Mouse (Mus musculus) right cerebral cortex, postnatal 4 days (tissue): ENCODE measurements around the gene Rapgef1.

Experiments
- DNase-seq: peaks from one replicate; pipeline ENCODE4 v3.0.0-alpha.2; 2022

Rapgef1 gene

GRCm38 (mm10) chr2:29647162-29647561 is 27.6 kb downstream of the Rapgef1 start:
- no peak for DNase-seq

GRCm38 (mm10) chr2:29647808-29648207 is 28.3 kb downstream of the Rapgef1 start:
- peak; percentile 19 for DNase-seq

- no peak for DNase-seq
Measured at GRCm38 (mm10) chr2:29648956-29649794, 29.7 kb downstream of the Rapgef1 start.

GRCm38 (mm10) chr2:29649795-29650457 is 30.4 kb downstream of the Rapgef1 start:
- DNase-seq: no peak

- no peak for DNase-seq
Measured at GRCm38 (mm10) chr2:29651876-29652275, 32.4 kb downstream of the Rapgef1 start.

- no peak for DNase-seq
Measured at GRCm38 (mm10) chr2:29655433-29655832, 35.9 kb downstream of the Rapgef1 start.

GRCm38 (mm10) chr2:29656095-29656494 is 36.6 kb downstream of the Rapgef1 start:
- no peak for DNase-seq

GRCm38 (mm10) chr2:29657089-29657488 is 37.6 kb downstream of the Rapgef1 start:
- DNase-seq: no peak

GRCm38 (mm10) chr2:29661751-29662191 is 42.3 kb downstream of the Rapgef1 start:
- no peak for DNase-seq

GRCm38 (mm10) chr2:29663260-29663877 is 43.8 kb downstream of the Rapgef1 start:
- DNase-seq: no peak

GRCm38 (mm10) chr2:29665421-29665820 is 45.9 kb downstream of the Rapgef1 start:
- no peak for DNase-seq

GRCm38 (mm10) chr2:29666589-29666988 is 47.1 kb downstream of the Rapgef1 start:
- peak; percentile 15 for DNase-seq

- no peak for DNase-seq
Measured at GRCm38 (mm10) chr2:29667109-29667508, 47.6 kb downstream of the Rapgef1 start.

- DNase-seq: no peak
Measured at GRCm38 (mm10) chr2:29668011-29668691, 48.6 kb downstream of the Rapgef1 start.

GRCm38 (mm10) chr2:29668963-29669362 is 49.4 kb downstream of the Rapgef1 start:
- DNase-seq: no peak

- no peak for DNase-seq
Measured at GRCm38 (mm10) chr2:29669711-29670110, 50.2 kb downstream of the Rapgef1 start.

GRCm38 (mm10) chr2:29670231-29670991 is 50.9 kb downstream of the Rapgef1 start:
- DNase-seq: peak; percentile 34

- DNase-seq: no peak
Measured at GRCm38 (mm10) chr2:29671374-29671773, 51.9 kb downstream of the Rapgef1 start.

GRCm38 (mm10) chr2:29671856-29672255 is 52.3 kb downstream of the Rapgef1 start:
- no peak for DNase-seq

- DNase-seq: no peak
Measured at GRCm38 (mm10) chr2:29672746-29673536, 53.4 kb downstream of the Rapgef1 start.

- DNase-seq: no peak
Measured at GRCm38 (mm10) chr2:29674087-29674486, 54.6 kb downstream of the Rapgef1 start.
